ENCODE assay signal across 8 mouse cellular contexts in the genomic region with DNA sequence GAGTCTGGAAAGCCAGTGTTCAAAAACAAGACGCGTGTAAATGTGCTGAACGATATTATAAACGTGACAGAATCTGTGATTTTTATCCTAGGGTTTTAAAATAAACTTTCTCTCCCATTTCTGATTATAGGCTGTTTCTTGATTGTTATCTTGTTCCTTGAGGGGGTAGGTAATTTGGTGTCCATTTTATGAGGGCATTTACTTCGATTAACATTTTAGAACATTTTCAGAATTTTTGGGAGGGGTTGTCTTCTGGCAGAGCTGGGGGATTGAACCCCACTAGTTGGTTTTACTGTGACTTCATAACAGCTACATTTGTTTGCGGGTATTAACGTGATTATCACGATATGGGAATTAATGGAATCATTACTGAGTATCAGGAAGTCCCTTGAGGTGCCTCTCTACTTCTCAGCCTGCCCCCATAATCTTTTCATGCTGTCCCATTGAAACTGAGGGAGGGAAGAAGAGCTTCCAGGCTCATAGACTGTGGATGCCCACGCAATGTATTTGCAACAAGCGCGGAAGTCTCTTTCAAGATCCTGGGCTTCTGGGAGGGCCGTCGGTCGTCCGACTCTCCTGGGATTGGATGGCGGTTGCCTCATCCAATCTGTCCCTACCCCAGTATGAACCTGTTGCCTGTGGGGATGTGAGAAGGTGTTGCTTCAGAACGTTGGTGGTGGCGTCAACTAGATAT. TPM values are rescaled to one million over a fixed set of nuclear protein-coding genes. Genes with fewer than 3 reads are reported as not detected.
DNase-seq lines count a peak whose midpoint lies in the region; ATAC-seq and TF ChIP-seq lines count a peak whose summit lies in the region.

No protein-coding gene starts in this region.

- no peak for TF ChIP-seq EP300 in stomach, postnatal 0 days (optimal IDR thresholded peaks at IDR 0.05)

- H3K4me3 ChIP-seq in heart, embryonic 15.5 days, result peak overlapping the region; percentile 50
- H3K4me3 ChIP-seq in liver, embryonic 15.5 days (replicated peaks), result peak overlapping the region; percentile 60
- H3K4me3 ChIP-seq in stomach, postnatal 0 days (ENCODE audit: low read depth, low read length), result peak overlapping the region; percentile 71

- peak overlapping the region; percentile 60 for H3K4me2 ChIP-seq in heart, embryonic 15.5 days
- peak overlapping the region; percentile 66 for H3K4me2 ChIP-seq in liver, embryonic 15.5 days
- peak overlapping the region; percentile 77 for H3K4me2 ChIP-seq in stomach, postnatal 0 days (replicated peaks; ENCODE audit: low read depth)

- peak overlapping the region; percentile 67 for H3K9ac ChIP-seq in heart, embryonic 15.5 days
- H3K9ac ChIP-seq in liver, embryonic 15.5 days, result peak overlapping the region; percentile 68
- peak overlapping the region; percentile 81 for H3K9ac ChIP-seq in stomach, postnatal 0 days (ENCODE audit: low read length)

- H3K9me3 ChIP-seq in heart, embryonic 15.5 days (replicated peaks), result no peaks in the 10 kb centered on the region
- no peaks in the 10 kb centered on the region for H3K9me3 ChIP-seq in liver, embryonic 15.5 days (replicated peaks)
- H3K9me3 ChIP-seq in stomach, postnatal 0 days (ENCODE audit: control insufficient read depth, low read length), result no peaks in the 10 kb centered on the region

- ATAC-seq in heart, embryonic 15.5 days (replicated peaks; ENCODE audit: insufficient number of reproducible peaks, insufficient read depth, low FRiP score, low read depth), result no peak
- no peak for ATAC-seq in liver, embryonic 15.5 days (ENCODE audit: insufficient read depth)
- ATAC-seq in stomach, postnatal 0 days (ENCODE audit: low FRiP score, low TSS enrichment), result no peak

- peak overlapping the region; percentile 79 for H3K27ac ChIP-seq in heart, embryonic 15.5 days
- peak overlapping the region; percentile 84 for H3K27ac ChIP-seq in liver, embryonic 15.5 days (replicated peaks)
- peak overlapping the region; percentile 87; the same call in 1 of the 2 replicates for H3K27ac ChIP-seq in stomach, postnatal 0 days (replicated peaks)

- H3K4me1 ChIP-seq in heart, embryonic 15.5 days (replicated peaks), result peaks cover 24% of the 10 kb centered on the region
- H3K4me1 ChIP-seq in liver, embryonic 15.5 days (replicated peaks), result peaks cover 42% of the 10 kb centered on the region
- H3K4me1 ChIP-seq in stomach, postnatal 0 days (replicated peaks; ENCODE audit: control insufficient read depth, insufficient read depth), result peaks cover 12% of the 10 kb centered on the region

- H3K36me3 ChIP-seq in heart, embryonic 15.5 days, result peaks cover 16% of the 10 kb centered on the region
- H3K36me3 ChIP-seq in liver, embryonic 15.5 days (replicated peaks), result peaks cover 30% of the 10 kb centered on the region
- peaks cover 22% of the 10 kb centered on the region for H3K36me3 ChIP-seq in stomach, postnatal 0 days (ENCODE audit: control insufficient read depth, insufficient read depth, low read length)

- DNase-seq in adrenal gland, postnatal 10 days, result peak; percentile 63
- DNase-seq in adrenal gland, adult 8-10 months, result no peak
- peak; percentile 12 for DNase-seq in right cerebral cortex, postnatal 25 days
- DNase-seq in right cerebral cortex, adult 18-20 months, result no peak
- DNase-seq in stomach, postnatal 0 days (ENCODE audit: low spot score), result peak; percentile 55
- no peak for DNase-seq in ovary, postnatal 36 days (ENCODE audit: low spot score)

- no peak for TF ChIP-seq CTCF in stomach, postnatal 0 days (IDR thresholded peaks at IDR 0.05; ENCODE audit: low read depth)

- WGBS in heart, embryonic 15.5 days, result 64% methylated on average over 18 of the region's 18 CpGs
- WGBS in liver, embryonic 15.5 days (ENCODE audit: insufficient replicate concordance), result 59% methylated on average over 18 of the region's 18 CpGs
- 64% methylated on average over 18 of the region's 18 CpGs for WGBS in stomach, postnatal 0 days

- H3K27me3 ChIP-seq in heart, embryonic 15.5 days, result no peaks in the 10 kb centered on the region
- no peaks in the 10 kb centered on the region for H3K27me3 ChIP-seq in liver, embryonic 15.5 days
- no peaks in the 10 kb centered on the region for H3K27me3 ChIP-seq in stomach, postnatal 0 days (ENCODE audit: control insufficient read depth, insufficient read depth, low read length)

RNA-seq across cellular contexts. Expression of gene Trpm8, which starts 0.5 kb away (rescaled TPM):
- total RNA-seq in adrenal gland, postnatal 10 days (2021), result not detected
- total RNA-seq in adrenal gland, adult 8-10 months (2022), result not detected
- not detected in 2 replicates for polyA plus RNA-seq in heart, embryonic 15.5 days (2015; fragmentation: Nextera tagmentation; extraction: Ambion mirVana)
- polyA plus RNA-seq in liver, embryonic 15.5 days (2015; fragmentation: Nextera tagmentation; extraction: Ambion mirVana), result not detected in 2 replicates
- polyA plus RNA-seq in stomach, postnatal 0 days (2015; fragmentation: Nextera tagmentation; extraction: Ambion mirVana), result 0.02 and 0.06 TPM in 2 replicates

RNA-seq across cellular contexts. Expression of gene Hjurp, which starts 0.5 kb away (rescaled TPM):
- 10 to 100 TPM; 63.8 to 91.9 TPM for total RNA-seq in adrenal gland, postnatal 10 days (2021)
- 10 to 100 TPM; 33.0 to 55.0 (median 43.2) TPM for total RNA-seq in adrenal gland, adult 8-10 months (2022)
- 93.4 and 119 TPM in 2 replicates for polyA plus RNA-seq in heart, embryonic 15.5 days (2015; fragmentation: Nextera tagmentation; extraction: Ambion mirVana)
- polyA plus RNA-seq in liver, embryonic 15.5 days (2015; fragmentation: Nextera tagmentation; extraction: Ambion mirVana), result 62.7 and 70.9 TPM in 2 replicates
- polyA plus RNA-seq in stomach, postnatal 0 days (2015; fragmentation: Nextera tagmentation; extraction: Ambion mirVana), result 30.0 and 34.1 TPM in 2 replicates

RNA-seq across cellular contexts. Expression of gene Mroh2a, which starts 51.2 kb away (rescaled TPM):
- total RNA-seq in adrenal gland, postnatal 10 days (2021), result 1 to 10 TPM in 1 of 2 experiments, under 1 TPM in 1; 0.67 to 1.3 TPM
- total RNA-seq in adrenal gland, adult 8-10 months (2022), result under 1 TPM in 2 of 4 experiments, not detected in 2; 0.10 to 0.16 TPM
- polyA plus RNA-seq in heart, embryonic 15.5 days (2015; fragmentation: Nextera tagmentation; extraction: Ambion mirVana), result 0.60 and 0.87 TPM in 2 replicates
- 0.28 and 0.73 TPM in 2 replicates for polyA plus RNA-seq in liver, embryonic 15.5 days (2015; fragmentation: Nextera tagmentation; extraction: Ambion mirVana)
- polyA plus RNA-seq in stomach, postnatal 0 days (2015; fragmentation: Nextera tagmentation; extraction: Ambion mirVana), result 0.54 and 0.84 TPM in 2 replicates

Comparison
In these comparisons a context has a peak if more than half of its experiments do, and no peak if none do; other contexts are left out.
1. DNase-seq: peak in adrenal gland, postnatal 10 days (single experiment), right cerebral cortex, postnatal 25 days (single experiment) and stomach, postnatal 0 days (single experiment); none in adrenal gland, adult 8-10 months (single experiment), right cerebral cortex, adult 18-20 months (single experiment) and ovary, postnatal 36 days (single experiment).
2. Peak in every context shown above with its lines, with median percentiles within 50 percentile points of each other: H3K27ac ChIP-seq, H3K4me2 ChIP-seq, H3K4me3 ChIP-seq and H3K9ac ChIP-seq.